Mouse (Mus musculus): ENCODE data around the gene Hoxa10. TPM values are rescaled to one million over a fixed set of nuclear protein-coding genes. Genes with fewer than 3 reads are reported as not detected.
A peak's percentile ranks its signal among the peaks of the same experiment; 100 is the strongest.

The Hoxa10 gene
- polyA plus RNA-seq, 1 experiment from 2014 or later = not detected

DNA sequence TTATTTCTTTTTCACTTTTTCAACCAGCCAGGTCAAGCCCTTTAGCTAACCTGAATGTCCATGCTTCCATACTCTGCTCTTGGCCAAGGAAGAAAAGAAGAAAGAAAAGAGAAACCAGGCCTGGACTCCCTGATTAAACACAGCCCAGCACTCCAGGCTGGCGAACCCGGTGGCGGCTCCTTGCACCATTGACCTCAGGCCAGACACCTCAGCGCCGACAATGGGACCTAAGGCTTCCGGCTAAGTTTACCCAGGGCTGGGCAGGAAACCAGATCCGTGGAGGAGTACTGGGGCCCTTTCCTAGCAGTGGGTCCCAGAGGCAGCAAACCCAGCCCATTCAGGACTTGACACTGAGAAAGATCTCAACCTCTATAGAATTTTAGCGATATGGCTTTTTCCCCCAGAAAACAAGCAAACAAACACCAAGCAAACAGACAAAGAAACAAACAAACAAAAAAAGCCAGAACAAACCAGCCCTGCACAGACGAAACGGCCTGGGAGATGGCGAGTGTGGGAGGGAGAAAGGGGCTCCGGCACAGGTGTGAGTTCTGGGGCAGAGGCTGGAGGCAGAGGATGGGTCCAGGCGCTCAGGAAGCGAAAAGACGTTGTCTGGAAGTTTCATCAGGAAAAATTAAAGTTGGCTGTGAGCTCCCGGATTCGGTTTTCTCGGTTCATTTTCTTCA, 8.6 kb downstream of the Hoxa10 start:
- no peak for DNase-seq
- WGBS (ENCODE audit: insufficient replicate concordance) = 2% methylated on average over 18 of the region's 18 CpGs
- TF ChIP-seq EP300 (IDR thresholded peaks at IDR 0.05; ENCODE audit: low read depth) (no peak), CTCF (IDR thresholded peaks at IDR 0.05; ENCODE audit: low read depth) (no peak)
- Histone ChIP-seq H3K4me1 (ENCODE audit: insufficient read depth) (0 out of 2 replicates have a peak, but pooled peaks cover 2% of the 10 kb centered on the region), H3K36me3 (replicated peaks; ENCODE audit: insufficient read depth, low read length) (no peaks in the 10 kb centered on the region), H3K4me3 (ENCODE audit: low read depth, low read length) (no peak overlapping the region; the same call in 1 of the 2 replicates), H3K4me2 (ENCODE audit: low read depth, low read length) (no peak overlapping the region), H3K27ac (ENCODE audit: low read depth) (no peak overlapping the region), H3K9me3 (ENCODE audit: low read length) (no peaks in the 10 kb centered on the region), H3K9ac (replicated peaks) (no peak overlapping the region), H3K27me3 (ENCODE audit: insufficient read depth, low read length) (peaks cover 97% of the 10 kb centered on the region)
- no peak for ATAC-seq

DNA sequence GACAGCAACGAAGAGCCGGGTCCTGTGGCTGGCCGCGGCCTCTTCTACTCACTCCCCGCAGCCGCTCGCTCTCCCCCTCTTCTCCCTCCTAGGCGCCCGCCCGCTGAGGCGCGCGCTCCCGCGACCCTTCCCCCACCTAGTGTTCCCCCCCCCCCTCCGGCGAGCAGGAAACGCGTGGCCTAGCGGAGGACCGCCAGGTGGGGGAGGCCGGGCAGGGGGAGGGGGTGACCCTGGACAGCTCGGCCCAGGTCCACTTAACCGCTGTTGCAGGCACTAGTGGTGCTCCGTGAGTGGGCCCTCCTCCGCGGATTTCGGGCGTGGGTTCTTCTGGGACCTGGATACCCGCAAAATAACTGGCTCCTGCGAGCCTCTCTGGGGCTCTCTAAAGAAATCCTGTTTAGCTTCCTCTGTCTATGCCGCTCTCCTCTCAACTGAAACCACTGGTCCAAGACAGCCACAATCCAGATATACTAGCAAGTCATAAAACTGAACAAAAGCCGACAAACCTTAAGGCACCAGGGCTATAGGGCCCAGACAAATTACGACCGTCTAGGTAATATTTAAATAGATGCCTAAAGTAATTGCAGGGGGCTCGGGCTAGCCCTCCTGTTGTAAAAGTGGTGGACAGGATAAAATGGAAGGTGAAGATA, 10.0 kb downstream of the Hoxa10 start, which contains the start of gene Hoxa9:
Hoxa9 (minus strand) TSS at position 574 of the 650 bp plus-strand sequence.
- H3K27me3 ChIP-seq (ENCODE audit: insufficient read depth, low read length) = peaks cover 97% of the 10 kb centered on the region
- no peaks in the 10 kb centered on the region for H3K36me3 ChIP-seq (replicated peaks; ENCODE audit: insufficient read depth, low read length)
- TF ChIP-seq EP300 (IDR thresholded peaks at IDR 0.05; ENCODE audit: low read depth) = no peak
- TF ChIP-seq CTCF (IDR thresholded peaks at IDR 0.05; ENCODE audit: low read depth) = no peak
- no peak for DNase-seq
- no peak within 1 kb of the TSS for H3K4me3 ChIP-seq (ENCODE audit: low read depth, low read length)
- ATAC-seq = no peak
- no peak within 1 kb of the TSS for H3K9ac ChIP-seq (replicated peaks)
- 0 out of 2 replicates have a peak, but pooled peaks cover 5% of the 10 kb centered on the region for H3K4me1 ChIP-seq (ENCODE audit: insufficient read depth)
- no peak within 1 kb of the TSS for H3K4me2 ChIP-seq (ENCODE audit: low read depth, low read length)
- no peak within 1 kb of the TSS for H3K27ac ChIP-seq (ENCODE audit: low read depth)
- WGBS (ENCODE audit: insufficient replicate concordance) = 3% methylated on average over 25 of the region's 36 CpGs
- H3K9me3 ChIP-seq (ENCODE audit: low read length) = no peaks in the 10 kb centered on the region

DNA sequence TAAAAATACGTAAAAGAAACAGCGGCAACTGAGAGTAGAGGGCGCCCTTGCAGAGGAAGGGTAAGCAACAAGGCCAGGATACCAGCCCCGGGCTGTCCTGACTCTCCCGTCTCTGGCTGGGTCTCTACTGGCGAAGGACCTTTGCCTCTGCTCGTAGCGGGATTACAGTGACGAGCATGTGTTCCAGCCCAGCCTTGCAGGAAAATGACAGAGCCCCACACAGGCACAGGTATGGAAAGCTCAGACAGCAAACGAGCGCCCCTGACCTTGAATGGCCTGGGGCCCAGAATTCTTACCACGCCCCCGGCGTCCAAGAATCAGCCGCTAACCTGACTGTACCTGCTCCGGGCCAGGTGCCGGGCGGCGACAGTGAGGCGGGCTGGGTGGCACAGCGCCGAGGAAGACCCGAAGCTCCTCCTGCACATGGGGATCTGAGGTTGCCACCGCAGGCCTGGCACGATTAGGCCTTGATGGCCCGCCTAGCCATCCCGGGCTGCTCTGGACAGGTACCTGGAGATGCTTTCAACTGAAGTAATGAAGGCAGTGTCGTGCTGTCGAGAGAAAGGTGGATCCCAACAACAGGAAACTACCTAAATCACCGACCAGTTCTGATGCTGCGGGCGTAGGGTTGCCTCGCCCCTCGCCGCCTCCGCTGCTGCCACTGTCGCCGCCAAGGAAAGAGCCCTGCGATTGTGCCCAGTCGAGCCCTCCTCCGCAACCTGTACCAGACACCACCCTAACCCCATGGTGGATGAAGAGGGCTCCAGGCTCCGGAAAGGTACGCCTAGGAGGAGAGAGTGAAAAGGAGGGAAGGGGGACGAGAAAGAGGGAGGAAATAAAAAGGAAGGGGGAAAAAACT, 10.9 kb downstream of the Hoxa10 start:
- Histone ChIP-seq H3K9ac (replicated peaks) (no peak overlapping the region), H3K4me2 (ENCODE audit: low read depth, low read length) (no peak overlapping the region), H3K36me3 (replicated peaks; ENCODE audit: insufficient read depth, low read length) (no peaks in the 10 kb centered on the region), H3K27ac (ENCODE audit: low read depth) (no peak overlapping the region), H3K9me3 (ENCODE audit: low read length) (no peaks in the 10 kb centered on the region), H3K4me1 (ENCODE audit: insufficient read depth) (0 out of 2 replicates have a peak, but pooled peaks cover 5% of the 10 kb centered on the region), H3K4me3 (ENCODE audit: low read depth, low read length) (no peak overlapping the region), H3K27me3 (ENCODE audit: insufficient read depth, low read length) (peaks cover 97% of the 10 kb centered on the region)
- no peak for TF ChIP-seq EP300 (IDR thresholded peaks at IDR 0.05; ENCODE audit: low read depth)
- TF ChIP-seq CTCF (IDR thresholded peaks at IDR 0.05; ENCODE audit: low read depth) = no peak
- DNase-seq = no peak
- WGBS (ENCODE audit: insufficient replicate concordance) = 2% methylated on average over 44 of the region's 44 CpGs
- no peak for ATAC-seq

DNA sequence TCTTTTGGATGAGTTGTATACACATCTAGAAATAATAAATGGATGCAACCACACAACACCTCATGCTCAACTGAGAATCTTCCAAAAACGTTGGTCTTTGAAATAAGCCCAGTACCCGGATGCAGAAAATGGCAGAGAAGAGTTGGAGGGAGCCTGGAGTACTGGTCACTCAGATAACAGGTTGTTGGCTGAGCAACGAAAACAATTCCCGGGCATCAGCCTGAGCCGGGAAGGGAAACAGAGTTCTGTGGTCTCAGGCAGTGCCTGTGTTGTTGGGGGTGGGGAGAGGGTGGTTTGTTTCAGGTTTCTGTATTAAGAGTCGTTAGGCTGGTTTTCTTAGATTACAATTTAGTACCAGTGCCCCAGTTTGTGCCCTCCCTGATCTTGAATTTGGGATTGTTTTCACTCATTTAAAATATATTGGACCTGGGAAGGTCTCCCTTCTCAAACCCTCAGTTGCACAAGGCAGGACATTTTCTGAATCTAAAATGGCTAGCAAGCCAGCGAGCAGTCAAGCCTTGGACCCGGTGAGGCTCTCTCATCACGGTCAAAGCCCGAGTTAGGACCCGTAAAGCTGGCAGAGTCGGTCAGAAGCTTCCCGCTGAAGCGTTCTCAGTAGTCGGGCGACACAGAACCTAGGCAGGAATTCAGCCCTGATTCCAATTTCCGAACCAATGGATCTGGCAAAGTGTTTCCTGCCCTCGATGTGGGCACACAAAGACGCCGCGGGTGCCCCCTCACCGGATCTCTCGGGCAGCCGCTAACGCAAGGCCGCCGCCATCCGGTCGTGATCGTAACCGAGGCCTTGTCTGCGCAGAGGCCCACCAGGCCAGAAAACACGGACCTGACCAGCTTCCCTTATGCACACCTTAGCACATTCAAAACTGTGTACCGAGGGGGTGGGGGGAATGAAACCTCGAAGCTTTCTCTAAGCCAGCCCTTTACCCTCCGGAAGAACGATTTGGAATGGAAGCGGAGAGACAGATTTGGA, 11.9 kb downstream of the Hoxa10 start:
- TF ChIP-seq EP300 (IDR thresholded peaks at IDR 0.05; ENCODE audit: low read depth) = no peak
- TF ChIP-seq CTCF (IDR thresholded peaks at IDR 0.05; ENCODE audit: low read depth) = no peak
- no peak for ATAC-seq
- WGBS (ENCODE audit: insufficient replicate concordance) = 1% methylated on average over 38 of the region's 38 CpGs
- Histone ChIP-seq H3K4me3 (ENCODE audit: low read depth, low read length) (peak overlapping the region; percentile 17; the same call in 1 of the 2 replicates), H3K4me1 (ENCODE audit: insufficient read depth) (0 out of 2 replicates have a peak, but pooled peaks cover 5% of the 10 kb centered on the region), H3K27me3 (ENCODE audit: insufficient read depth, low read length) (peaks cover 97% of the 10 kb centered on the region), H3K36me3 (replicated peaks; ENCODE audit: insufficient read depth, low read length) (no peaks in the 10 kb centered on the region), H3K27ac (ENCODE audit: low read depth) (no peak overlapping the region), H3K4me2 (ENCODE audit: low read depth, low read length) (no peak overlapping the region), H3K9me3 (ENCODE audit: low read length) (no peaks in the 10 kb centered on the region), H3K9ac (replicated peaks) (no peak overlapping the region)
- no peak for DNase-seq

DNA sequence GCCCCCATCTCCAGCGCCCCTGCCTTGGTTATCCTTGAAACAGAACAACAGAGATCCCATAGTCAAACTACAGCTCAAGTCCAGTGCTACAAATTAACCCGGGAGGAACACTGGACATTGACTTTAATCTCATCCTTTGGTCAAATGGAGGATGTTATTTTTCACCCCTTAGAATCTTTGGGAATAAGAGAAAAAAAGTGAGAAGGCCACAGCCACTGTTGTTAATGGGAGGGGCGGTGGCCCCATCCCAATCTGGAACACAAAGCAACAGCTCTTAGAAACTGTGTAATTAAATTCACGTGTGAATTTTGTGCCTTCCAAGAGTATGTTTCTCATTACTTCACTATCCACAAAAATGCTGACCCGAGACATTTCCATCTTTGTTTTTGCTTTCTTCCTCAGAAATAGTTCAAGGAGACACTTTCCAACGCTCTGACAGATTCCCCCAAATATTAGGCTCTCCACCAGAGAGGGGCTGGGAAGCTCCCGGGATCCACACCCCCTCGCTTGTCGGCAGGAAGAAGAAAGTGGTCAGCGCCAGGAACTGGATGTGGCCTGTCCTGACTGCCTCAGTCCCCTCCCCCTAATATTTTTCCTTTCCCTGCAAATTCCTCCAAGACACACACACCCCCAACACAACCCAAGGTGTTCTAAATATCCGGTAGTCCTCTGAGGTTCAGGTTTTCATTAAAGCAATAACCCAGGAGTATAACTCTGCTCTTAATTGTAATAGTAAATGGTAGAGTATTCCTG, 13.0 kb downstream of the Hoxa10 start:
- no peaks in the 10 kb centered on the region for H3K9me3 ChIP-seq (ENCODE audit: low read length)
- no peak overlapping the region for H3K27ac ChIP-seq (ENCODE audit: low read depth)
- no peak overlapping the region for H3K4me2 ChIP-seq (ENCODE audit: low read depth, low read length)
- no peaks in the 10 kb centered on the region for H3K36me3 ChIP-seq (replicated peaks; ENCODE audit: insufficient read depth, low read length)
- H3K27me3 ChIP-seq (ENCODE audit: insufficient read depth, low read length) = peaks cover 97% of the 10 kb centered on the region
- no peak overlapping the region for H3K9ac ChIP-seq (replicated peaks)
- TF ChIP-seq CTCF (IDR thresholded peaks at IDR 0.05; ENCODE audit: low read depth) (no peak), EP300 (IDR thresholded peaks at IDR 0.05; ENCODE audit: low read depth) (no peak)
- no peak for DNase-seq
- H3K4me1 ChIP-seq (ENCODE audit: insufficient read depth) = 0 out of 2 replicates have a peak, but pooled peaks cover 2% of the 10 kb centered on the region
- no peak overlapping the region for H3K4me3 ChIP-seq (ENCODE audit: low read depth, low read length)
- ATAC-seq = no peak
- 24% methylated on average over 11 of the region's 11 CpGs for WGBS (ENCODE audit: insufficient replicate concordance)

Data from liver, postnatal 0 days (tissue).